Mouse (Mus musculus) limb, embryonic 14.5 days (tissue): ENCODE data around the gene Atp6v1g2. TPM values are rescaled to one million over a fixed set of nuclear protein-coding genes. Genes with fewer than 3 reads are reported as not detected.

ENCODE experiments used
- ATAC-seq: fragments of 200-750 bp; cut with Nextera tagmentation; 2 replicates; pipeline ENCODE4 v1.8.0; 2017; ENCODE audit warnings: low read depth, moderate number of reproducible peaks, moderate TSS enrichment; ENCODE audit not compliant: low FRiP score
- DNase-seq: peaks from one replicate; pipeline ENCODE4 v3.0.0-alpha.2; 2015; ENCODE audit warnings: low spot score
- H3K27ac ChIP-seq: fragments of 300-500 bp; sonication (generic); replicated peaks from 2 replicates; pipeline ENCODE4 v1.5.1; 2014; ENCODE audit warnings: low read depth, mild to moderate bottlenecking, low read length, moderate library complexity, mixed read lengths
- H3K27me3 ChIP-seq: fragments of 300-500 bp; sonication (generic); 2 replicates; pipeline ENCODE4 v1.6.1; 2014; ENCODE audit warnings: low read length, mixed read lengths; ENCODE audit not compliant: control insufficient read depth, insufficient read depth
- H3K36me3 ChIP-seq: fragments of 300-500 bp; sonication (generic); 2 replicates; pipeline ENCODE4 v1.6.1; 2014; ENCODE audit warnings: mild to moderate bottlenecking, low read length, moderate library complexity, mixed read lengths; ENCODE audit not compliant: control insufficient read depth, insufficient read depth
- H3K4me1 ChIP-seq: fragments of 300-500 bp; sonication (generic); 2 replicates; pipeline ENCODE4 v1.6.1; 2014; ENCODE audit warnings: antibody characterized with exemption, low read length, mixed read lengths; ENCODE audit not compliant: control insufficient read depth, insufficient read depth
- H3K4me2 ChIP-seq: fragments of 300-500 bp; sonication (generic); replicated peaks from 2 replicates; pipeline ENCODE4 v1.6.1; 2014; ENCODE audit warnings: low read depth, mild to moderate bottlenecking, low read length, moderate library complexity; ENCODE audit not compliant: severe bottlenecking
- H3K4me3 ChIP-seq: fragments of 300-500 bp; sonication (generic); replicated peaks from 2 replicates; pipeline ENCODE4 v1.5.1; 2014; ENCODE audit warnings: low read length
- H3K9ac ChIP-seq: fragments of 300-500 bp; sonication (generic); 2 replicates; pipeline ENCODE4 v1.6.1; 2014; ENCODE audit warnings: mild to moderate bottlenecking, low read depth, low read length, moderate library complexity; ENCODE audit not compliant: severe bottlenecking
- H3K9me3 ChIP-seq: fragments of 300-500 bp; sonication (generic); 2 replicates; pipeline ENCODE4 v1.6.1; 2016; ENCODE audit warnings: low read length; ENCODE audit not compliant: control insufficient read depth
- POLR2A ChIP-seq: fragments of 200-500 bp; IDR thresholded peaks from 2 replicates; pipeline ENCODE4 v1.8.0; 2012; ENCODE audit warnings: inconsistent platforms, mild to moderate bottlenecking, moderate library complexity, borderline replicate concordance; ENCODE audit not compliant: insufficient read depth, insufficient read length; ENCODE audit errors: extremely low read depth
- WGBS: fragments of 180-500 bp; shearing (Covaris S2); extraction: QIAGEN DNeasy Blood & Tissue Kit; methylation state at CpG from one replicate; pipeline ENCODE4 v1.1.7; 2014; 5-methylcytosine and 5-hydroxymethylcytosine counted together
- polyA plus RNA-seq, 2 experiments: library from polyadenylated mRNA; depleted of rRNA in 1 of 2; stranded (reverse) in 1 of 2; unstranded in 1 of 2; fragments of >200 nt; fragmentation: Nextera tagmentation in 1 of 2; extraction: Ambion mirVana in 1 of 2; gene quantifications; 2 replicates each; pipeline versions ENCODE4 v1.2.1 to v1.2.3; 2012 to 2014

The Atp6v1g2 gene
- polyA plus RNA-seq, 2 experiments = 3.6 to 11.2 TPM

DNA sequence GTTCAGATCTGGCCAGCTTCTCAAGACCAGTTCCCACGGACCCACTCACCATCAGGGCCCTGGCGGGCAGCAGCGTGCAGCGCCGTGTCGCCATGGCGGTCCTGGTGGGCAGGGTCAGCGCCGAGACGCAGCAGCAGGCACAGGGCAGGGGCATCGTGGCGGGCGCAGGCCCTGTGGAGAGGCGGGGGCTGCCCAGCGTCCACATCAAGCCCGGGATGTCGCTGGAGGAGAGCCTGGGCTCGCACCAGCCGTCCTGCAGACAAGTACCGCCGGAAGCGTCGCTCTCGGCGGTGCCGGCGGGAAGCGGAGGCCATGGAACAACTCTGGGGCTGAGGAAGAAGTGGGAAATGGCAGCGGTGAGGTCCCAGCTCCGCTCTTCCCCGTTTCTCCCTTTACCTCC, 1.4 kb downstream of the Atp6v1g2 start:
- WGBS = 13% methylated on average over 31 of the region's 31 CpGs
- H3K9ac ChIP-seq = peak overlapping the region; percentile 84
- TF ChIP-seq POLR2A = 0 out of 2 replicates have a peak, but pooled peaks have one; percentile 41
- H3K9me3 ChIP-seq = no peaks in the 10 kb centered on the region
- peaks cover 23% of the 10 kb centered on the region for H3K4me1 ChIP-seq
- peak overlapping the region; percentile 94 for H3K27ac ChIP-seq
- peak overlapping the region; percentile 91 for H3K4me2 ChIP-seq
- peaks cover 26% of the 10 kb centered on the region for H3K36me3 ChIP-seq
- peak overlapping the region; percentile 62 for H3K4me3 ChIP-seq
- no peaks in the 10 kb centered on the region for H3K27me3 ChIP-seq
- ATAC-seq = no peak
- DNase-seq = peak; percentile 26

DNA sequence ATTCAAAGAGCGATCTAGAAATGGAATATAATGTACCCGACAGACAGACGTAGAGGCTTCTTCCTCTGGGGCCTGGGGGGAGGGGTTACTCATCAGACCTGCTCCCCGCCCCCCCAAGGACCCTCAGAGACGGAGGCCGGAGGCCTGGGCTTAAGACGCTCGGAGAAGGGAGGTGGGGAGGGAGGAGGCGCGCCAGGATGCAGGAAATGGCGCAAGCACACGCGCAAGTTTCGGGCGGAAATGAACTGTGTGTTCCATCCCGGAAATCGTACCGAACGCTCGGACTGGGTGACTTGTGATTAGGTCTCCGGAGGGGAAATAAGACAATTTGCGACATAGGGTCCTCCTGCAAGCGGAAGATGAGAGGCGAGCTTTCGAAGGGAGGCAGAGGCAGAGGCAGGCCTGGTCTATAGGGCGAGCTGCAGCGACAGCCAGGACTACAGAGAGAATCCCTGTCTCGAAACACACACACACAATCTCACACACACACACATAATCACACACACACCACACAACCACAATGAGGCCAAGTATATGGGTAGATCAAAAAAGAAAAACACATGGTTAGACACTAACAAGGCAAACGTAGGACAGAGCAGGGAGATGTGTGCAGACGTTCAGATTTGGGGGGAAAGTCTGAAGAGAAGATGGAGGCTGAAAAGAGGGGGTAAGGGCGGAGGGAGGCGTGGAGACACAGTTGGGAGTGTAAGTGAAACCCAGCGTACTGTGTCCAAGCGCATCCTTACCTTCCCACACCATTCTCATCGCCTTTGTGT, 2.3 kb downstream of the Atp6v1g2 start, which contains the start of gene Nfkbil1:
TSS of gene Nfkbil1 (minus strand) at position 179 of the 776 bp plus-strand sequence.
- ATAC-seq (peak; percentile 84), DNase-seq (peak; percentile 93)
- peaks cover 27% of the 10 kb centered on the region for H3K4me1 ChIP-seq
- WGBS = under 1% methylated on average over 35 of the region's 35 CpGs
- H3K4me3 ChIP-seq = peak within 1 kb of the TSS; percentile 62
- peak within 1 kb of the TSS; percentile 94 for H3K27ac ChIP-seq
- H3K9me3 ChIP-seq = no peaks in the 10 kb centered on the region
- peak within 1 kb of the TSS; percentile 91 for H3K4me2 ChIP-seq
- peaks cover 18% of the 10 kb centered on the region; the same call in 1 of the 2 replicates for H3K36me3 ChIP-seq
- no peaks in the 10 kb centered on the region for H3K27me3 ChIP-seq
- peak within 1 kb of the TSS; percentile 84 for H3K9ac ChIP-seq
- 0 out of 2 replicates have a peak, but pooled peaks have one; percentile 44 for TF ChIP-seq POLR2A

DNA sequence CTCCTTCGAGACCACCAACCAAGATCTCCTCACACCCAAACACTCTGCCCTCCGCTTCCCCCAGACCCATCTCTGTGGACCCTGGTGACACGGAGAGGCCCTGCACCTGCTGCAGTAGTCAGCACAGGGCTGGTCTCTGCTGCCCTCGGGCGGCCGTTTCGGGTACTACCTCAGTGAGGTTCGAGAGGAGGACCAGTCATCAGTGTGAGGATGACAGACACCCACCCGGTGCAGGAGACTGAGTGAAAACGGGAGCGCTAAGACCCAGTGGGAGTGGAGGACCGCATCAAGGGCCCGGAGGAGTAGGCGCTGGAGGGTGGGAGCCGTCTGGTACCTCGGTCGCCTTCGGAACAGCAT, 2.9 kb downstream of the Atp6v1g2 start:
- Histone ChIP-seq H3K9me3 (no peaks in the 10 kb centered on the region), H3K27me3 (no peaks in the 10 kb centered on the region), H3K27ac (peak overlapping the region; percentile 94; the same call in 1 of the 2 replicates), H3K9ac (peak overlapping the region; percentile 84; the same call in 1 of the 2 replicates), H3K4me3 (peak overlapping the region; percentile 62), H3K4me2 (peak overlapping the region; percentile 91), H3K36me3 (peaks cover 12% of the 10 kb centered on the region; the same call in 1 of the 2 replicates), H3K4me1 (peaks cover 29% of the 10 kb centered on the region)
- ATAC-seq (peak; percentile 42), DNase-seq (peak; percentile 88)
- TF ChIP-seq POLR2A = no peak
- WGBS = under 1% methylated on average over 18 of the region's 18 CpGs

DNA sequence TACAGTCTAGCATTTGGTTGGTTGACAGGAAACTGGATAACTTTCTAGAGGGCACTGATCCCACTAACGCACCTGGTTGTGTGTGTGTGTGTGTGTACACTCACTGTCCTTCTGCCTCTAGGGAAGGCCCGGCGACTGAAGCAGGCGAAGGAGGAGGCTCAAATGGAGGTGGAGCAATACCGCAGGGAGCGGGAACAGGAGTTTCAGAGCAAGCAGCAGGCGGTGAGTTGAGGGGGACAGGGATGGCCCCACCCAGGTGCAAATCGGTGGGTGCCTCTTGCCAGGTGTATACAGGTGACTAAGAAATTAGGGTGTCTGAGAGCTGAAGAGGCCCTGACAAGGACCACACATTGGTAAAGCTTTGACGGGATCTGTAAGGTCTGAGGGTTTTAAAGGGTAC, 3.5 kb downstream of the Atp6v1g2 start:
- Histone ChIP-seq H3K9ac (no peak overlapping the region), H3K9me3 (no peaks in the 10 kb centered on the region), H3K4me3 (no peak overlapping the region), H3K4me1 (peaks cover 27% of the 10 kb centered on the region), H3K27me3 (no peaks in the 10 kb centered on the region), H3K36me3 (peaks cover 11% of the 10 kb centered on the region; the same call in 1 of the 2 replicates), H3K4me2 (peak overlapping the region; percentile 91; the same call in 1 of the 2 replicates), H3K27ac (no peak overlapping the region)
- TF ChIP-seq POLR2A = no peak
- 76% methylated on average over 9 of the region's 9 CpGs for WGBS
- ATAC-seq (no peak), DNase-seq (no peak)

DNA sequence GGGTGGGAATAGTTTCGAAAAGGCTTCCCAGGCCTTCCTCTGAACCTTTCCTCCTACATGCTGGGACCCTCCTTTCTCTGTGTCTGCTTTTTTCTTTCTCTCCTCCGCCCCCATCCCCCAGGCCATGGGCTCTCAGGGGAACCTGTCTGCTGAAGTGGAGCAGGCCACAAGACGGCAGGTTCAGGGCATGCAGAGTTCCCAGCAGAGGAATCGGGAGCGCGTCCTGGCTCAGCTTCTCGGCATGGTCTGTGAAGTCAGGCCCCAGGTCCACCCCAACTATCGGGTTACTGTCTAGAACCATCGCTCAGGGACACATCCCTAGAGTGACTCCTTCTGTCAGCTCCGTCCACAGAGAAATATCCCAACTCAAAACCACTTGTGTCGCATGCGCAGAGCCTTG, 4.0 kb downstream of the Atp6v1g2 start:
- no peak overlapping the region for H3K27ac ChIP-seq
- ATAC-seq (no peak), DNase-seq (no peak)
- WGBS = 83% methylated on average over 12 of the region's 12 CpGs
- no peaks in the 10 kb centered on the region for H3K27me3 ChIP-seq
- no peak overlapping the region for H3K9ac ChIP-seq
- no peaks in the 10 kb centered on the region for H3K9me3 ChIP-seq
- no peak for TF ChIP-seq POLR2A
- H3K4me1 ChIP-seq = peaks cover 27% of the 10 kb centered on the region
- H3K4me2 ChIP-seq = no peak overlapping the region
- H3K36me3 ChIP-seq = peaks cover 6% of the 10 kb centered on the region; the same call in 1 of the 2 replicates
- no peak overlapping the region for H3K4me3 ChIP-seq
